Mouse (Mus musculus) forebrain, embryonic 11.5 days (tissue): Measurements from ENCODE around the gene AC124108.1. TPM values are rescaled to one million over a fixed set of nuclear protein-coding genes. Genes with fewer than 3 reads are reported as not detected.
A peak's percentile ranks its signal among the peaks of the same experiment; 100 is the strongest.

ENCODE experiments used
- ATAC-seq: fragments of 200-750 bp; cut with Nextera tagmentation; replicated peaks from 2 replicates; pipeline ENCODE4 v1.8.0; 2017; ENCODE audit warnings: moderate TSS enrichment; ENCODE audit not compliant: low FRiP score
- DNase-seq: peaks from one replicate; pipeline ENCODE4 v3.0.0-alpha.2; 2017; ENCODE audit warnings: low spot score
- H3K27ac ChIP-seq: fragments of 300-500 bp; sonication (generic); 2 replicates; pipeline ENCODE4 v1.5.1; 2014; ENCODE audit warnings: low read depth, low read length
- H3K27me3 ChIP-seq: fragments of 300-500 bp; sonication (generic); 2 replicates; pipeline ENCODE4 v1.6.1; 2014; ENCODE audit warnings: mild to moderate bottlenecking, low read length, mixed read lengths; ENCODE audit not compliant: control insufficient read depth, insufficient read depth
- H3K36me3 ChIP-seq: fragments of 300-500 bp; sonication (generic); 2 replicates; pipeline ENCODE4 v1.6.1; 2014; ENCODE audit warnings: mild to moderate bottlenecking, low read length, moderate library complexity, mixed read lengths; ENCODE audit not compliant: control insufficient read depth, insufficient read depth
- H3K4me1 ChIP-seq: fragments of 300-500 bp; sonication (generic); replicated peaks from 2 replicates; pipeline ENCODE4 v1.6.1; 2014; ENCODE audit warnings: low read length, mixed read lengths; ENCODE audit not compliant: control insufficient read depth, insufficient read depth
- H3K4me2 ChIP-seq: fragments of 300-500 bp; sonication (generic); 2 replicates; pipeline ENCODE4 v1.6.1; 2014; ENCODE audit warnings: low read depth, mild to moderate bottlenecking, low read length, moderate library complexity, mixed read lengths; ENCODE audit not compliant: severe bottlenecking
- H3K4me3 ChIP-seq: fragments of 300-500 bp; sonication (generic); 2 replicates; pipeline ENCODE4 v1.5.1; 2014; ENCODE audit warnings: low read depth, low read length
- H3K9ac ChIP-seq: fragments of 300-500 bp; sonication (generic); 2 replicates; pipeline ENCODE4 v1.6.1; 2014; ENCODE audit warnings: low read length
- H3K9me3 ChIP-seq: fragments of 300-500 bp; sonication (generic); 2 replicates; pipeline ENCODE4 v1.6.1; 2016; ENCODE audit warnings: low read length, mixed read lengths; ENCODE audit not compliant: control insufficient read depth
- WGBS: fragments of 180-500 bp; shearing (Covaris S2); extraction: QIAGEN DNeasy Blood & Tissue Kit; methylation state at CpG from one replicate; pipeline ENCODE4 v1.1.7; 2014; 5-methylcytosine and 5-hydroxymethylcytosine counted together
- polyA plus RNA-seq: library from polyadenylated mRNA; unstranded; fragments of >200 nt; fragmentation: Nextera tagmentation; extraction: Ambion mirVana; gene quantifications from 2 replicates; pipeline ENCODE4 v1.2.1, GENCODE M21; 2014

Gene AC124108.1
- polyA plus RNA-seq, 1 experiment from 2014 or later: 5.6 TPM

GRCm38 (mm10) chr1:132171619-132172018 lies 19.6 kb upstream of the AC124108.1 start:
- 20% methylated on average over 1 of the region's 2 CpGs for WGBS
- Histone ChIP-seq H3K9me3 (no peaks in the 10 kb centered on the region), H3K9ac (no peak overlapping the region), H3K4me3 (no peak overlapping the region), H3K36me3 (no peaks in the 10 kb centered on the region), H3K27me3 (no peaks in the 10 kb centered on the region), H3K4me1 (peaks cover 8% of the 10 kb centered on the region), H3K4me2 (no peak overlapping the region), H3K27ac (no peak overlapping the region)
- DNase-seq (no peak), ATAC-seq (no peak)

GRCm38 (mm10) chr1:132186303-132186702 lies 5.0 kb upstream of the AC124108.1 start:
- Histone ChIP-seq H3K9ac (no peak overlapping the region), H3K27ac (no peak overlapping the region), H3K4me2 (no peak overlapping the region), H3K36me3 (no peaks in the 10 kb centered on the region), H3K4me1 (peaks cover 6% of the 10 kb centered on the region; the same call in 1 of the 2 replicates), H3K27me3 (no peaks in the 10 kb centered on the region; the same call in 1 of the 2 replicates), H3K4me3 (no peak overlapping the region), H3K9me3 (no peaks in the 10 kb centered on the region)
- ATAC-seq (no peak), DNase-seq (no peak)
- 82% methylated on average over 4 of the region's 4 CpGs for WGBS

- H3K27me3 ChIP-seq: no peaks in the 10 kb centered on the region; the same call in 1 of the 2 replicates
- no peak overlapping the region for H3K27ac ChIP-seq
- WGBS: 54% methylated on average over 9 of the region's 9 CpGs
- H3K4me1 ChIP-seq: peaks cover 20% of the 10 kb centered on the region
- no peaks in the 10 kb centered on the region for H3K9me3 ChIP-seq
- no peaks in the 10 kb centered on the region for H3K36me3 ChIP-seq
- DNase-seq (no peak), ATAC-seq (no peak)
- H3K4me3 ChIP-seq: no peak overlapping the region
- no peak overlapping the region for H3K9ac ChIP-seq
- no peak overlapping the region for H3K4me2 ChIP-seq
Measured at GRCm38 (mm10) chr1:132188442-132189066, 2.7 kb upstream of the AC124108.1 start.

- peaks cover 24% of the 10 kb centered on the region for H3K4me1 ChIP-seq
- no peaks in the 10 kb centered on the region for H3K36me3 ChIP-seq
- 38% methylated on average over 4 of the region's 4 CpGs for WGBS
- ATAC-seq: no peak
- DNase-seq: no peak
- no peaks in the 10 kb centered on the region; the same call in 1 of the 2 replicates for H3K27me3 ChIP-seq
- no peak overlapping the region; the same call in 1 of the 2 replicates for H3K4me3 ChIP-seq
- peak overlapping the region; percentile 99 for H3K9ac ChIP-seq
- H3K27ac ChIP-seq: no peak overlapping the region; the same call in 1 of the 2 replicates
- peak overlapping the region; percentile 66 for H3K4me2 ChIP-seq
- no peaks in the 10 kb centered on the region for H3K9me3 ChIP-seq
Measured at GRCm38 (mm10) chr1:132189231-132189630, 2.0 kb upstream of the AC124108.1 start.

GRCm38 (mm10) chr1:132190040-132190513 lies 1.2 kb upstream of the AC124108.1 start:
- peak; percentile 91 for DNase-seq
- Histone ChIP-seq H3K4me2 (peak overlapping the region; percentile 66), H3K4me3 (peak overlapping the region; percentile 64), H3K9ac (peak overlapping the region; percentile 99), H3K27ac (peak overlapping the region; percentile 98), H3K36me3 (no peaks in the 10 kb centered on the region), H3K9me3 (no peaks in the 10 kb centered on the region), H3K27me3 (no peaks in the 10 kb centered on the region; the same call in 1 of the 2 replicates), H3K4me1 (peaks cover 32% of the 10 kb centered on the region)
- peak; percentile 79 for ATAC-seq
- under 1% methylated on average over 43 of the region's 50 CpGs for WGBS

- Histone ChIP-seq H3K9ac (peak overlapping the region; percentile 99), H3K27ac (peak overlapping the region; percentile 98), H3K9me3 (no peaks in the 10 kb centered on the region), H3K27me3 (no peaks in the 10 kb centered on the region; the same call in 1 of the 2 replicates), H3K4me1 (peaks cover 36% of the 10 kb centered on the region), H3K4me3 (peak overlapping the region; percentile 64), H3K36me3 (no peaks in the 10 kb centered on the region), H3K4me2 (peak overlapping the region; percentile 66)
- WGBS: under 1% methylated on average over 60 of the region's 62 CpGs
- DNase-seq (peak; percentile 83), ATAC-seq (peak; percentile 40)
Measured at GRCm38 (mm10) chr1:132190621-132191092, 600 bp upstream of the AC124108.1 start.

GRCm38 (mm10) chr1:132191786-132192680 lies 776 bp downstream of the AC124108.1 start:
- Histone ChIP-seq H3K4me1 (peaks cover 50% of the 10 kb centered on the region), H3K4me3 (peak overlapping the region; percentile 64), H3K36me3 (no peaks in the 10 kb centered on the region), H3K9ac (peak overlapping the region; percentile 99), H3K27ac (peak overlapping the region; percentile 98), H3K4me2 (peak overlapping the region; percentile 66), H3K9me3 (no peaks in the 10 kb centered on the region), H3K27me3 (no peaks in the 10 kb centered on the region; the same call in 1 of the 2 replicates)
- ATAC-seq (peak; percentile 45), DNase-seq (peak; percentile 72)
- under 1% methylated on average over 16 of the region's 16 CpGs for WGBS

GRCm38 (mm10) chr1:132193806-132194205 lies 2.5 kb downstream of the AC124108.1 start:
- Histone ChIP-seq H3K27me3 (no peaks in the 10 kb centered on the region; the same call in 1 of the 2 replicates), H3K9me3 (no peaks in the 10 kb centered on the region), H3K36me3 (no peaks in the 10 kb centered on the region), H3K4me2 (no peak overlapping the region; the same call in 1 of the 2 replicates), H3K9ac (no peak overlapping the region), H3K27ac (no peak overlapping the region), H3K4me3 (0 out of 2 replicates have a peak overlapping the region, but pooled peaks have one; percentile 1), H3K4me1 (peaks cover 68% of the 10 kb centered on the region)
- ATAC-seq: no peak
- no peak for DNase-seq
- WGBS: 75% methylated on average over 3 of the region's 3 CpGs
